Mouse (Mus musculus): ENCODE measurements around the gene Klhl3. TPM values are rescaled to one million over a fixed set of nuclear protein-coding genes. Genes with fewer than 3 reads are reported as not detected.

Klhl3 gene
- polyA plus RNA-seq, 1 experiment from 2014 or later, result 3.2 TPM

- Histone ChIP-seq H3K4me1 (peaks cover 19% of the 10 kb centered on the region), H3K27ac (no peak overlapping the region), H3K4me3 (no peak overlapping the region), H3K9me3 (replicated peaks) (no peaks in the 10 kb centered on the region), H3K36me3 (no peaks in the 10 kb centered on the region), H3K27me3 (ENCODE audit: low read depth, poor library complexity, severe bottlenecking) (no peaks in the 10 kb centered on the region)
- no peak for DNase-seq (ENCODE audit: low spot score)
- 87% methylated on average over 8 of the region's 8 CpGs for WGBS
These were observed 86.3 kb downstream of the Klhl3 start for GRCm38 (mm10) chr13:58027115-58027514.

- Histone ChIP-seq H3K9me3 (replicated peaks) (no peaks in the 10 kb centered on the region), H3K4me1 (peaks cover 19% of the 10 kb centered on the region), H3K4me3 (no peak overlapping the region), H3K36me3 (no peaks in the 10 kb centered on the region), H3K27ac (no peak overlapping the region), H3K27me3 (ENCODE audit: low read depth, poor library complexity, severe bottlenecking) (no peaks in the 10 kb centered on the region)
- 95% methylated on average over 16 of the region's 16 CpGs for WGBS
- no peak for DNase-seq (ENCODE audit: low spot score)
These were observed 87.5 kb downstream of the Klhl3 start for GRCm38 (mm10) chr13:58025701-58026414.

- peaks cover 3% of the 10 kb centered on the region; the same call in 1 of the 2 replicates for H3K36me3 ChIP-seq
- H3K27ac ChIP-seq, result peak overlapping the region; percentile 12; the same call in 1 of the 2 replicates
- WGBS, result 80% methylated on average over 8 of the region's 8 CpGs
- H3K27me3 ChIP-seq (ENCODE audit: low read depth, poor library complexity, severe bottlenecking), result no peaks in the 10 kb centered on the region
- no peak overlapping the region for H3K4me3 ChIP-seq
- no peaks in the 10 kb centered on the region for H3K9me3 ChIP-seq (replicated peaks)
- DNase-seq (ENCODE audit: low spot score), result no peak
- peaks cover 12% of the 10 kb centered on the region for H3K4me1 ChIP-seq
These were observed 89.5 kb downstream of the Klhl3 start for GRCm38 (mm10) chr13:58023726-58024453.

- H3K27me3 ChIP-seq (ENCODE audit: low read depth, poor library complexity, severe bottlenecking), result no peaks in the 10 kb centered on the region
- H3K9me3 ChIP-seq (replicated peaks), result no peaks in the 10 kb centered on the region
- 86% methylated on average over 9 of the region's 9 CpGs for WGBS
- no peak overlapping the region for H3K4me3 ChIP-seq
- H3K27ac ChIP-seq, result 0 out of 2 replicates have a peak overlapping the region, but pooled peaks have one; percentile 7
- DNase-seq (ENCODE audit: low spot score), result no peak
- H3K4me1 ChIP-seq, result peaks cover 12% of the 10 kb centered on the region
- H3K36me3 ChIP-seq, result peaks cover 11% of the 10 kb centered on the region; the same call in 1 of the 2 replicates
These were observed 90.3 kb downstream of the Klhl3 start for GRCm38 (mm10) chr13:58023001-58023560.

- H3K4me1 ChIP-seq, result peaks cover 12% of the 10 kb centered on the region
- DNase-seq (ENCODE audit: low spot score), result no peak
- WGBS, result 82% methylated on average over 10 of the region's 10 CpGs
- no peak overlapping the region for H3K27ac ChIP-seq
- H3K36me3 ChIP-seq, result peaks cover 13% of the 10 kb centered on the region; the same call in 1 of the 2 replicates
- no peaks in the 10 kb centered on the region for H3K9me3 ChIP-seq (replicated peaks)
- H3K4me3 ChIP-seq, result no peak overlapping the region
- no peaks in the 10 kb centered on the region for H3K27me3 ChIP-seq (ENCODE audit: low read depth, poor library complexity, severe bottlenecking)
These were observed 93.0 kb downstream of the Klhl3 start for GRCm38 (mm10) chr13:58020428-58020827.

GRCm38 (mm10) chr13:58017298-58017697, 96.1 kb downstream of the Klhl3 start:
- no peak for DNase-seq (ENCODE audit: low spot score)
- no peak overlapping the region for H3K27ac ChIP-seq
- no peaks in the 10 kb centered on the region for H3K9me3 ChIP-seq (replicated peaks)
- no peak overlapping the region for H3K4me3 ChIP-seq
- no peaks in the 10 kb centered on the region for H3K27me3 ChIP-seq (ENCODE audit: low read depth, poor library complexity, severe bottlenecking)
- 0 out of 2 replicates have a peak, but pooled peaks cover 4% of the 10 kb centered on the region for H3K4me1 ChIP-seq
- H3K36me3 ChIP-seq, result peaks cover 13% of the 10 kb centered on the region; the same call in 1 of the 2 replicates
- 85% methylated on average over 6 of the region's 6 CpGs for WGBS

GRCm38 (mm10) chr13:58012067-58012925, 101.1 kb downstream of the Klhl3 start:
- Histone ChIP-seq H3K4me3 (no peak overlapping the region), H3K27me3 (ENCODE audit: low read depth, poor library complexity, severe bottlenecking) (no peaks in the 10 kb centered on the region), H3K27ac (no peak overlapping the region), H3K4me1 (peaks cover 18% of the 10 kb centered on the region), H3K36me3 (no peaks in the 10 kb centered on the region), H3K9me3 (replicated peaks) (no peaks in the 10 kb centered on the region)
- DNase-seq (ENCODE audit: low spot score), result peak; percentile 53
- 66% methylated on average over 14 of the region's 14 CpGs for WGBS

GRCm38 (mm10) chr13:58011526-58011925, 101.9 kb downstream of the Klhl3 start:
- DNase-seq (ENCODE audit: low spot score), result no peak
- WGBS, result 72% methylated on average over 2 of the region's 2 CpGs

GRCm38 (mm10) chr13:58010416-58010815, 103.0 kb downstream of the Klhl3 start:
- 93% methylated on average over 7 of the region's 7 CpGs for whole genome bisulfite sequencing
- H3K4me3 ChIP-seq, result no peak overlapping the region
- no peaks in the 10 kb centered on the region for H3K9me3 ChIP-seq (replicated peaks)
- H3K36me3 ChIP-seq, result no peaks in the 10 kb centered on the region
- no peak for DNase-seq (ENCODE audit: low spot score)
- H3K27ac ChIP-seq, result no peak overlapping the region
- H3K27me3 ChIP-seq (ENCODE audit: low read depth, poor library complexity, severe bottlenecking), result no peaks in the 10 kb centered on the region
- peaks cover 36% of the 10 kb centered on the region for H3K4me1 ChIP-seq

More at GRCm38 (mm10) chr13:58011526-58011925, 101.9 kb downstream of the Klhl3 start:
- Histone ChIP-seq H3K36me3 (no peaks in the 10 kb centered on the region), H3K9me3 (replicated peaks) (no peaks in the 10 kb centered on the region), H3K27ac (no peak overlapping the region), H3K4me1 (peaks cover 25% of the 10 kb centered on the region), H3K27me3 (ENCODE audit: low read depth, poor library complexity, severe bottlenecking) (no peaks in the 10 kb centered on the region), H3K4me3 (no peak overlapping the region)

GRCm38 (mm10) chr13:58009275-58009674, 104.1 kb downstream of the Klhl3 start:
- H3K27ac ChIP-seq, result no peak overlapping the region
- no peaks in the 10 kb centered on the region for H3K9me3 ChIP-seq (replicated peaks)
- no peaks in the 10 kb centered on the region for H3K27me3 ChIP-seq (ENCODE audit: low read depth, poor library complexity, severe bottlenecking)
- H3K4me3 ChIP-seq, result no peak overlapping the region
- H3K4me1 ChIP-seq, result peaks cover 40% of the 10 kb centered on the region
- no peak for DNase-seq (ENCODE audit: low spot score)
- 88% methylated on average over 13 of the region's 13 CpGs for WGBS
- H3K36me3 ChIP-seq, result peaks cover 4% of the 10 kb centered on the region; the same call in 1 of the 2 replicates

- peaks cover 48% of the 10 kb centered on the region for H3K4me1 ChIP-seq
- no peaks in the 10 kb centered on the region for H3K27me3 ChIP-seq (ENCODE audit: low read depth, poor library complexity, severe bottlenecking)
- H3K36me3 ChIP-seq, result peaks cover 5% of the 10 kb centered on the region; the same call in 1 of the 2 replicates
- H3K9me3 ChIP-seq (replicated peaks), result no peaks in the 10 kb centered on the region
- 87% methylated on average over 5 of the region's 5 CpGs for WGBS
- DNase-seq (ENCODE audit: low spot score), result no peak
- no peak overlapping the region for H3K4me3 ChIP-seq
- H3K27ac ChIP-seq, result 0 out of 2 replicates have a peak overlapping the region, but pooled peaks have one; percentile 3
These were observed 105.4 kb downstream of the Klhl3 start for GRCm38 (mm10) chr13:58008038-58008364.
